Mouse (Mus musculus) v-Abl transformed pro-B cells (cell line): ENCODE data around the gene Tmem132a.

ENCODE experiments used
- in situ Hi-C, 2 experiments: fragments of 400-800 bp; cut with MboI; formaldehyde crosslinking; loops; one replicate each; pipeline ENCODE4 v1.15.1; 2025; ENCODE audit not compliant: unreplicated experiment in 2 of 2

Tmem132a gene

GRCm38 (mm10) chr19:10869886-10870527 is at the start of gene Tmem132a:
TSS of gene Tmem132a (minus strand) at chr19:10869940.
- in situ Hi-C loops: no loop called here

DNA sequence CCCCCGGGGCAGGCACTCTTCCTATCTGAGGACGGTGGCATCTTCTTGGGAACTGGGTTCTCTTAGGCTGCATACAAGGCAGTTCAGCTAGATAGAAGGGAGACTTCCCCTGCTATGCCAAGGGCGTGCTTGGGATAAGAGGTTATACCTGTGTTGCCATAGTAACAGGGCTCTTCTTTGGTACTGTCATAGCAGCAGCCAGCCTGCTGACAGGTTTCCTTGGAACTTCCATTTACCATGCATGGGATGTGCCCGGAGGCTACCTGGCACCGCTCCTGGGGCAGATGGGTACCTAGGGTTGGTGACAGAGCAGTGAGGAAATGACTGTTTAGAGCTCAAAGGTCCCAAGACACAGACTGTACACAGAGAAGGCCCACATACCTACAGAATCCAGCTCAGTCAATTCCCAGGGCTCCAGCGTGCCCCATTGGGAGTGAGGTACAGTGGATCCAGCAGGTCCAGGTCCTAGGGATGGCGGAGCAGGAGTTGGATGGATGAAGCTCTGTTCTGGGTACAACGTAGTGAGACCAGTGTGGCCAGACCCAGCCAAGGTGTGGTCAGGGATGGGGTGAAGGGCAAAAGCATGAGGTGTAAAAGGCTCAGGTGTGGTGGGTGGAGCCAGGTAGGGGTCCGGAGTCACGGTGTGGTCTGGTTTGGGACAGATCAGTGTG is 48.7 kb upstream of the Tmem132a start:
- in situ Hi-C loops: loop anchor here in 1 of 2 experiments (5.0 kb wide), 1 partner anchor 44 kb away; no protein-coding TSS in a partner anchor

DNA sequence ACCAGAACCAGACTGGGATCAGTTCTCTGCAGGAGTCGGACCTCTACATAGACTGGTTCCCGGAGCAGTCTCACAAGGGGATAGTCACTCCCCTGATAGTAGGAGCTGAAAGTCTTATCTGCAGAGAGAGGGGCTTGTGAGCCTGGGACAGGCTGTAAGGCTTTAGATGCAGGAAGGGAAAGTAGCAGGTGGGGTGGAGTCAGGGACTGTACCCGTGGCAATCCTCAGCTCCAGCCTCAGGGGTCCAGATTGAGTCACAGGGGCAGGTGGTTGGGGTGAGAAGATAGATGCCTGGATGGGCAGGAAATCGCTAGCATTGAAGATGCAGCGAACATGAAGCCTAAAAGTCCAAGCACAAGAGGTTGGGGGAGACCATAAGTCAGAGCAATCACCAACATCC is 46.8 kb upstream of the Tmem132a start:
- in situ Hi-C loops: loop anchor here in 1 of 2 experiments (5.0 kb wide), 1 partner anchor 46 kb away; no protein-coding TSS in a partner anchor

DNA sequence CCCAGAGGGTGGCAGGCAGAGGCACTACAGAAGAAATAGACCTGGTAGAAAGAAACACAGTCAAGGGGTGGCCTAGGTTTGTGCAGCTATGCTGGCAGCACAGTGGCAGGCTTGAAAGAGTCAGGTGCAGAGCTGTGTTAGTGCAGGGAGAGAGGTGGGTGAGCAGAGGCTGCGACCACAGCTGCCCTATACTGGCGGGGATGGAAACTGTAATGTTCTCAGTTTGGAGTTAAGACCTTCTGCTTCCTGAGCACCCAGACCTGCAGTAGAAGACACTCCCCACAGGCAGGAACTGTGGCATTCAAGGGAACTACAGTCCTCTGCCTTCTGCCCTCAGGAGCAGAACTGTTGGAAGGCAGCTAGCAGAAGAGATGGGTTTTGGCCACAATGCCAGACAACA is 45.1 kb upstream of the Tmem132a start:
- in situ Hi-C loops: loop anchor here in 1 of 2 experiments (5.0 kb wide), 1 partner anchor 47 kb away; no protein-coding TSS in a partner anchor

GRCm38 (mm10) chr19:10914291-10914690 is 44.6 kb upstream of the Tmem132a start:
- in situ Hi-C loops: no loop called here

DNA sequence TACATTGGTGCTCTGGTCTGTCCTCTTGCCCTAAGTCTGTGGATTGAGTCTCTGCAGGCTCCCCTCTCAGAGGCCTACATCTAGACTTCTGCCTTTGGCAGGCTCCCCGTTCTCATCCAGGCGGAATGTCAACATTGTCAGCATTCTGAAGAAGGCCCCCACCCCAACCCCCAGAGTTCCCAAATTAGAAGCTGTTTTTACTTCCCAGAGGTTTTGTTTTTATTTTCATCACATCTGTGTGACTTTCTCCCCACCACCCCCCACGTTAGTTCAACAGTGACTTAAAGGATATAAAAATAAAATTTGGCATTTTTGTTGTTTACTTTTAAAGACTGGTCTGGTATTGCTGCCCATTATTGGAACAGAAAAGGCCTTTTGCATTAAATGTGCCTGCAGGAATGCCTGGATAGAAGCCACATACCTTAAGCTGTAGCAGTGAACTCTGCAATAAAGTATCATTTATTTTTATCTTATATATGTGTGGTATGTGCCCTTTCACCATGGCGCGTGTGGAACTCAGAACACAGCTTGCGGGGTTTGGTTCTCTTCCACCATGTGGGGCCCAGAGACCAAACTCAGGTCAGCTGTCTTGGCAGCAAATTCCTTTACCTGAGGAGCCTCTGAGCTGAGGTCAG is 39.5 kb upstream of the Tmem132a start:
- in situ Hi-C loops: no loop called here

- in situ Hi-C loops: no loop called here
These were observed 38.2 kb upstream of the Tmem132a start for GRCm38 (mm10) chr19:10907891-10908290.

GRCm38 (mm10) chr19:10905728-10906000 is 35.9 kb upstream of the Tmem132a start:
- in situ Hi-C loops: no loop called here

DNA sequence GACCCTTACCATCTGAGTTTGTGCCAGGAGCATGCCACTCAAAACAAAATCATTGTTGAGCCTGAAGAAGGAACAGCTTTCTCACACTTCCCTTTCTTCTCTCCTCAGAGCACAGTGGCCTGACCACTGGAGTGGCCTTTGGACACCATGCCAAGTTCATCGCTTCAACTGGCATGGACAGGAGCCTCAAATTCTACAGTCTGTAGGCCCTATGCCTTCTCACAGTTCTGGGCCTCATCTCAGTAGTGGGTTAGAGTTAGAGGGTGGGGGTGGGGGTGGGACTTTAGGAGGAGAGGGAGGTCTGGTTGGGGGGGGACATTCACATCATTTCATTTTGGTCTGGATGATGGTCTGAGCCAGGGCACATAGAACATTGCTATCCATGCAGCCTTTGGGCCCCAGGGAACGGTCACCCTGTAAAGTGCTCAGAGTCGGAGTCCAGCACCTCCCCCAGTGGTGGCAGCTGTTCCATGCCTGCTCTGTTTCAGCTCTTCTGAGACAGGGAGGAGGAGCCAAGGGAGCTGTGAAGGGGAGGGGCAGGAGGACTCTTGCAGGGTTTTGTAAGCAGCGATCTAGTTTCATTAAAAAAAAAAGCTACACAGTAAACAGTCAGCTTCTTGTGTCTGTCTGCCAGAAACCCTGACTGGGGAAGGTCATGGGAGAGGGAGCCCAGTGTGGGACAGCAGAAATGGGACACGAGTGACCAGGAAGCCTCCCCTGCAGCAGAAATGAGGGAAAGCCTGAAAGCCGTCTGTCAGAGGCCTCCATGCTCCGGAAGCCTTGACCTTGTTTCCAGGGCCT is 35.4 kb upstream of the Tmem132a start:
- in situ Hi-C loops: loop anchor here in 1 of 2 experiments (5.0 kb wide), 1 partner anchor 52 kb away; no protein-coding TSS in a partner anchor

GRCm38 (mm10) chr19:10904512-10904911 is 34.8 kb upstream of the Tmem132a start:
- in situ Hi-C loops: loop anchor here in 1 of 2 experiments (5.0 kb wide), 1 partner anchor 53 kb away; no protein-coding TSS in a partner anchor

- in situ Hi-C loops: loop anchor here in 1 of 2 experiments (5.0 kb wide), 1 partner anchor 56 kb away; no protein-coding TSS in a partner anchor
These were observed 31.3 kb upstream of the Tmem132a start for GRCm38 (mm10) chr19:10901046-10901445.

- in situ Hi-C loops: loop anchor here in 1 of 2 experiments (5.0 kb wide), 1 partner anchor 57 kb away; no protein-coding TSS in a partner anchor
These were observed 30.6 kb upstream of the Tmem132a start for GRCm38 (mm10) chr19:10900315-10900714.

DNA sequence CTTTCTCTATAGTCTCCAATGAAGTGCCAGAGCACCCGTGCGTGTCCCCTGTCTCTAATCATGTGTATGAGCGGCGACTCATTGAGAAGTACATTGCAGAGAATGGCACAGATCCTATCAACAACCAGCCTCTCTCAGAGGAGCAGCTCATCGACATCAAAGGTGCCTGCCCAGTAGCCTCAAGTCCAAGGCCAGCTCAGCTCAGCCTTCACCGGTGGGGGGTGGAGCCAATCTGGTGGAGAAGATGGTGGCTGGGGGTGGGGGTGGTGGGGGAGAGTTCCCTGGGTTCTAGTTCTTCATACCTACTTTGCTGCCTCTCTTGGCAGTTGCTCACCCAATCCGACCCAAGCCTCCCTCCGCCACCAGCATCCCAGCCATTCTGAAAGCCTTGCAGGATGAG is 27.8 kb upstream of the Tmem132a start:
- in situ Hi-C loops: no loop called here

DNA sequence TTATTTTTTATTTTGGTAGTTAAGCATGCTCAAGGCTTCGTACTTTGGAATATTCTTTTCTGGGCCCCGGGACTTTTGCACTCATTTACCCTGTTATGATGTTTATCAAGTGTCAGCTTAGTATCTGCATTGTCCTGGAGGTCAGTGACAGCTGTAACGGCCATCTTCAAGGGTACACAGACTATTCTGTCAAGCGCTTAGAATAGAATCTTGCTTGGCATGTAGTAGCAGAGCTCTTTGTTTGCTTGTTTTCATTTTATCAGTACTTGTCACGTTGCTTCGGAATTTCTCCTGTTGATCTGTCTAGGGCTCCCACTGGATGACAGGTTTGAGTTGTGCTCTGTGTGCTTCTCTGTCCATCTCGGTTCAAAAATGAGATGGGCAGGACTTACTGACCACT is 27.1 kb upstream of the Tmem132a start:
- in situ Hi-C loops: no loop called here

GRCm38 (mm10) chr19:10895708-10896107 is 26.0 kb upstream of the Tmem132a start:
- in situ Hi-C loops: no loop called here

DNA sequence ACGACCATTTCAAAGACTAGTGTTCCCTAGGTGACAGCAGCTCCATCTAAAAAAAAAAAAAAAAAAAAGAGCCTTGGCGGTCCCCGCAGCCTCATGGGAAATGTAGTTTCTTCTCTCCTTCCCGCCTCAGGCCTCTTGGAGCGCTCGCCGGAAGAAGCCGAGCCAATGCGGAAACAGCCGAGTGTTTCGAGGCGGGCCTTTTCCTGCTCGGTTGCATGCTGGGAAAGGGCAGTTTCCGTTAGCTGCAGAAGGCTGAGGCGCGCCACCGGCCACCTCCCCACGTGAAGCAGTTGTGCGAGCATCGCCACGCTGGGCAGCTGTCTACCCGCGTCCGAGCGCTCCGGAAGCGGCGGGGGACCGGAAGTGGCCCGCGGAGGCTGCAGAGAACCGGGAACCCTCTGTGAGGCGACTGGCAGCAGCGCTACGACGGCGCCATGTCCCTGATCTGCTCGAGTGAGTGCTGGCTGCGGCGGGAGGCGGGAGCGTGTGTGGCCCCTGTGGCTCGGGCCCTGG is 25.3 kb upstream of the Tmem132a start, which contains the start of gene Prpf19:
Gene Prpf19 (plus strand): TSS at position 216 of the 513 bp plus-strand sequence.
- in situ Hi-C loops: no loop called here

GRCm38 (mm10) chr19:10892201-10892600 is 22.5 kb upstream of the Tmem132a start:
- in situ Hi-C loops: no loop called here

DNA sequence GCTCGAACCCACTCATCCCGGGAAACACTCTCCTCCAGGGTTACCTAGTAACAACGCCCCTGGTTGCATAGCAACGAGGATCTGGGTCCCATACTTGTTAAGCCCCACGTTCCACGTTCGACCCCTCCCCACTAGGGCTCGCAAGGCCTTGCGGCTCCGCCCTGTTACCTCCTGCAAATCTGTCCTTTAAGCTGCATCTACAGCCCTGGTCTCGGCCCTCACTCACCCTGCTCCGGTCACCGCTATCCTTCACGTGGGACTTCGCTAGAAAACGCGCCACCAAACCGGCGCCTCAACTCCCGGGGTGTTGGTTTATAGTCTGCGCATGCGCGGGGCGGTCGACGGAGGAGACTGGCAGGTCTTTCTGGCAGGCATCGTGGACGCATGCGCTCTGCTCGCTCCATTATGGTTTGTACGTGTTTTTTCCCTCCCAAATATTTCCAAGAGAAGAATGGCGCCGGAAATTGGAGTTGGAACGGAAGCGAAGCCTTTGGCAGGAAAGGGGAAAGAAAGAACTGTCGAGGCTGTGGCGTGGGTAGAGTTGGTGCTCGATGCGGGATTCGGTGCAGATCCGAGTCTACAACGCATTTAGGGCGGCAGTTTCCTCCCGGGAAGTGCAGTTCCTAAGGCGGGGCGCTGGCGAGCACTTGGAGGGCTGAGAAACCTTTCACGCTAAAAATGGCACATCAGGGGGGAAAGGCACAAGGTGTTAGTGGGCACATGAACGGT is 11.8 kb upstream of the Tmem132a start, which contains the start of gene Tmem109:
Gene Tmem109 (minus strand): TSS at position 576 of the 729 bp plus-strand sequence.
- in situ Hi-C loops: loop anchor here (5.0 kb wide), 2 partner anchors 39 to 164 kb away; no protein-coding TSS in a partner anchor

DNA sequence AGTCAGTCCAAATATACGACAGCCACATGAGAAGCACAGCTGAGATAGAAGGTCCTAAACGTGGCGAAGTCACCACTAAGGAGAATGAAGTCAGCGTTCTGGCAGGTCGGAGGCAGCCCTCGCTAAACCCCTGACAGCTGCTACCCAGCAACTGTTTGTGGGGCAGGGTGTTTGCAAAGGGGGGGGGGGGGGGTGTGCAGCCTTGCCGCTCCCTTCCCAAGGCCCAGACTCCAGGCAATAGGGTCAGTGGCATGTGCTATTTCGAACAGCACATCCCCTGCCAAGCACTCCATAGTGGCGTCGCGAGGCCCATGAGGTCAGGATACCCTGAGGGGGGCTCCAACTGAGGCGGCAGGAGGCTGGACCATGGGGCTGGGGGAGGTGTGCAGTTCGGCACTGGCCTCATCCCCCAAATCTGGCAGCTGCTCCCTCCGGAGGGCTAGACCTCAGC is 11.3 kb upstream of the Tmem132a start:
- in situ Hi-C loops: loop anchor here (5.0 kb wide), 2 partner anchors 39 to 164 kb away; no protein-coding TSS in a partner anchor
